Mouse (Mus musculus): ENCODE results near the gene Aanat. TPM values are rescaled to one million over a fixed set of nuclear protein-coding genes. Genes with fewer than 3 reads are reported as not detected.

Aanat gene
- total and polyA plus RNA-seq, 3 experiments = not detected

DNA sequence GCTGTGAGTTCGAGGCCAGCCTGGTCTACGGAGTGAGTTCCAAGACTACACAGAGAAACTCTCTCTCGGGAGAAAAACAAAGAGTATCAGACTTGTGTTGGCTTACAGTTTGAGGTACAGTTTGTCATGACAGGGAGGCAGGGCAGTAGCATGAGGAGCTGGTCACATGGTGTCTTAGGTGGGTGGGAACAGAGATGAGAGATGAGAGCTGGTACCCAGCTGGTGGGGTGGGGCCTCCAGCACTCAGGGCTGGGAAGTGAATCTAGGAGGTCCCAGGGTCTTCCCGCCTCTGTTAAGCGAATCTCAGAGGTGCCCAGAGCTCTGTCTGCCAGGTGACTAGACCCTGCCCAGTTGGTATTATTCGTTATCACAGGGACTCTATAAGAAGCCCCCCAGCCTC, 43.2 kb downstream of the Aanat start:
- Histone ChIP-seq H3K27ac (ENCODE audit: insufficient read depth, low read depth) (no peak overlapping the region), H3K4me3 (replicated peaks in 1 of 3; ENCODE audit: low read depth in 2 of 3, low read length in 2 of 3, poor library complexity in 1 of 3) (no peak overlapping the region), H3K9me3 (replicated peaks; ENCODE audit: low read length) (no peaks in the 10 kb centered on the region), H3K4me2 (ENCODE audit: insufficient read depth, low read depth, poor library complexity, severe bottlenecking) (no peak overlapping the region), H3K4me1 (ENCODE audit: control insufficient read depth in 1 of 2, insufficient read depth in 2 of 2) (peaks cover 14 to 40% of the 10 kb centered on the region in 2 experiments), H3K79me2 (replicated peaks; ENCODE audit: control insufficient read depth, extremely low read depth, insufficient read depth, poor library complexity, severe bottlenecking) (no peaks in the 10 kb centered on the region), H3K36me3 (replicated peaks in 1 of 2; ENCODE audit: control insufficient read depth in 1 of 2, insufficient read depth in 1 of 2, low read length in 1 of 2) (no peaks in the 10 kb centered on the region), H3K27me3 (replicated peaks) (no peaks in the 10 kb centered on the region), H3K9ac (ENCODE audit: insufficient read depth, low read depth) (no peak overlapping the region)
- TF ChIP-seq MAFK (IDR thresholded peaks at IDR 0.05; ENCODE audit: insufficient replicate concordance, low read length) (no peak), TCF12 (IDR thresholded peaks at IDR 0.05; ENCODE audit: low read depth, low read length) (no peak), CTCF (conservative IDR thresholded peaks at IDR 0.05 in 1 of 2, IDR thresholded peaks at IDR 0.05 in 1 of 2; ENCODE audit: low read depth in 2 of 2, low read length in 2 of 2) (no peak), SIN3A (IDR thresholded peaks at IDR 0.05; ENCODE audit: low read length) (no peak), ETS1 (conservative IDR thresholded peaks at IDR 0.05; ENCODE audit: low read depth, low read length) (no peak), RCOR1 (conservative IDR thresholded peaks at IDR 0.05; ENCODE audit: low read depth, low read length) (no peak), E2F4 (IDR thresholded peaks at IDR 0.05; ENCODE audit: insufficient replicate concordance, low read depth, low read length) (no peak), GABPA (IDR thresholded peaks at IDR 0.05; ENCODE audit: insufficient replicate concordance, low read depth, low read length) (no peak)
- in situ Hi-C loops (cut with MboI; ENCODE audit: low pct_ligation_motif_present, low pct_unique_long_range_greater_than_20kb, low sequenced_read_pairs) (no loop called here), dilution Hi-C loops (cut with MboI; ENCODE audit: extremely low pct_ligation_motif_present, extremely low pct_unique_long_range_greater_than_20kb, low sequenced_read_pairs) (no loop called here)
- DNase-seq (ENCODE audit: extremely low read depth) = no peak

DNA sequence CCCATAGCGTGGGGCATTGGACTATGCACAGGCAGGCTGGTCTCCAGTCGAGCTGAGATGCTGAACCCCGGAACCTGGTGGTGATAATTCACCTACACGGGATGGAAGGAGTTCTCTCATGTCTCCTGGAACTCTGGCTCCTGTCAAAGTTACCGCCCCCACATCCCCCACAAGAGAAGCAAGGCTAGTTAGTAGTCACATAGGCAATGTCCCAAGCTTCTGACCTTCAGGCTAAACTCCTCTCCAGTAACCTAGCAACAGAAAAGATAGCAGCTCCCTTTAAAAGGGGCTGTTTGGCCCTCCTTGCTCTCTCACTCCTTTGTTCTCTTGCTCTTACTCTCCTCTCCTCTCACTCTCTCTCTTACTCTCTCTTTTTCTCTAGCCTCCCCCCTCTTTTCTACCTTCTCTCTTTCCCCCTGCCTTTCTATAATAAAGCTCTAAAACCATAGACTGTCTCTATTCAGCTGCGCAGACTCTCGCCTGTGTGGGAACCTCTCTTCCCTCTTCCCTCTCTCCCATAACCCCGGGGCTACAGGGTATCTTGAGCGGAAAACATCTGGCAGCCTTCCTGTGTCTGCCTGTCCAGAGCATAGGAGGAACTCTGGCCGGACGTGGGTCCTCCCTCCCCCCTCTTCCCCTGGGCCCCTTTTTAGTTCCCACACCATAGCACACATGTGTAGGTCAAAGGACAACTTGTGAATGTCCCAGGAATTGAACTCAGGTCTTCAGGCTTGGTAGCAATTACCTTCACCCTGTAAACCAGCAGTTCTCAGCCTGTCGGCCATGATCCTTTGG, 44.1 kb downstream of the Aanat start:
- DNase-seq (ENCODE audit: extremely low read depth) = no peak
- Histone ChIP-seq H3K4me3 (replicated peaks in 1 of 3; ENCODE audit: low read depth in 2 of 3, low read length in 2 of 3, poor library complexity in 1 of 3) (no peak overlapping the region), H3K36me3 (replicated peaks in 1 of 2; ENCODE audit: control insufficient read depth in 1 of 2, insufficient read depth in 1 of 2, low read length in 1 of 2) (no peaks in the 10 kb centered on the region), H3K9me3 (replicated peaks; ENCODE audit: low read length) (no peaks in the 10 kb centered on the region), H3K4me1 (ENCODE audit: control insufficient read depth in 1 of 2, insufficient read depth in 2 of 2) (peaks cover 7 to 36% of the 10 kb centered on the region in 2 experiments), H3K27me3 (replicated peaks) (no peaks in the 10 kb centered on the region), H3K27ac (ENCODE audit: insufficient read depth, low read depth) (no peak overlapping the region), H3K4me2 (ENCODE audit: insufficient read depth, low read depth, poor library complexity, severe bottlenecking) (no peak overlapping the region), H3K79me2 (replicated peaks; ENCODE audit: control insufficient read depth, extremely low read depth, insufficient read depth, poor library complexity, severe bottlenecking) (no peaks in the 10 kb centered on the region), H3K9ac (ENCODE audit: insufficient read depth, low read depth) (no peak overlapping the region)
- dilution Hi-C loops (cut with MboI; ENCODE audit: extremely low pct_ligation_motif_present, extremely low pct_unique_long_range_greater_than_20kb, low sequenced_read_pairs) (no loop called here), in situ Hi-C loops (cut with MboI; ENCODE audit: low pct_ligation_motif_present, low pct_unique_long_range_greater_than_20kb, low sequenced_read_pairs) (no loop called here)
- TF ChIP-seq ZNF384 (IDR thresholded peaks at IDR 0.05; ENCODE audit: low read depth, low read length) (no peak), MYC (IDR thresholded peaks at IDR 0.05; ENCODE audit: low read depth, low read length) (no peak), ZC3H11A (IDR thresholded peaks at IDR 0.05; ENCODE audit: low read depth, low read length) (no peak), PAX5 (IDR thresholded peaks at IDR 0.05; ENCODE audit: low read length) (no peak), JUND (conservative IDR thresholded peaks at IDR 0.05; ENCODE audit: low read depth, low read length) (no peak), SMC3 (IDR thresholded peaks at IDR 0.05; ENCODE audit: low read depth, low read length) (no peak), RCOR1 (conservative IDR thresholded peaks at IDR 0.05; ENCODE audit: low read depth, low read length) (no peak), USF1 (IDR thresholded peaks at IDR 0.05; ENCODE audit: low read depth, low read length) (no peak), ETS1 (conservative IDR thresholded peaks at IDR 0.05; ENCODE audit: low read depth, low read length) (no peak), UBTF (IDR thresholded peaks at IDR 0.05; ENCODE audit: low read depth, low read length) (no peak), E2F4 (IDR thresholded peaks at IDR 0.05; ENCODE audit: insufficient replicate concordance, low read depth, low read length) (no peak)
